Mouse (Mus musculus) heart, adult 2 months (tissue): Measurements from ENCODE around the gene Rhox10.

Experiments used
- EP300 ChIP-seq: fragments of 200-500 bp; IDR thresholded peaks from 2 replicates; pipeline ENCODE4 v1.6.1; 2011; ENCODE audit warnings: low read depth, low read length, control low read depth; ENCODE audit not compliant: insufficient read depth
- POLR2A ChIP-seq: fragments of 200-500 bp; IDR thresholded peaks from 2 replicates; pipeline ENCODE4 v1.6.1; 2011; ENCODE audit warnings: mild to moderate bottlenecking, low read depth, low read length, control low read depth; ENCODE audit not compliant: insufficient read depth

- no peak for TF ChIP-seq EP300
- TF ChIP-seq POLR2A, result no peak
Measured at GRCm38 (mm10) chrX:38061544-38061943, 4.7 kb upstream of the Rhox10 start.
